Mouse (Mus musculus): ENCODE results near the gene Clec18a.
"Not testable (repeated sequence)": the region's sequence is repeated elsewhere in the genome, so short reads cannot be mapped to it uniquely, and the experiment has no call there.

Clec18a gene

GRCm38 (mm10) chr8:111092326-111092725 lies at the start of gene Clec18a:
Gene Clec18a, minus strand, starts transcription at chr8:111092426.
- DNase-seq: not testable (repeated sequence)

- no peak for DNase-seq
These were observed 38.5 kb upstream of the Clec18a start for GRCm38 (mm10) chr8:111130756-111131155.

- DNase-seq: no peak
These were observed 27.3 kb upstream of the Clec18a start for GRCm38 (mm10) chr8:111119481-111119880.

GRCm38 (mm10) chr8:111114891-111115290 lies 22.7 kb upstream of the Clec18a start:
- no peak for DNase-seq

- peak; percentile 46 for DNase-seq
These were observed 2.6 kb upstream of the Clec18a start for GRCm38 (mm10) chr8:111094719-111095302.

- peak; percentile 94 for DNase-seq
These were observed 1.9 kb upstream of the Clec18a start, which contains the start of gene Pdpr for GRCm38 (mm10) chr8:111093865-111094718. Gene Pdpr, plus strand, starts transcription at chr8:111094630.

- DNase-seq: no peak
These were observed 520 bp downstream of the Clec18a start for GRCm38 (mm10) chr8:111091706-111092105.

- peak; percentile 72 for DNase-seq
These were observed 2.1 kb downstream of the Clec18a start for GRCm38 (mm10) chr8:111090126-111090525.

GRCm38 (mm10) chr8:111083936-111084335 lies 8.3 kb downstream of the Clec18a start:
- not testable (repeated sequence) for DNase-seq

GRCm38 (mm10) chr8:111081580-111082258 lies 10.5 kb downstream of the Clec18a start:
- no peak for DNase-seq

GRCm38 (mm10) chr8:111079861-111080271 lies 12.4 kb downstream of the Clec18a start:
- DNase-seq: no peak

- no peak for DNase-seq
These were observed 12.8 kb downstream of the Clec18a start for GRCm38 (mm10) chr8:111079461-111079860.

GRCm38 (mm10) chr8:111075926-111076325 lies 16.3 kb downstream of the Clec18a start:
- no peak for DNase-seq

GRCm38 (mm10) chr8:111068660-111069059 lies 23.6 kb downstream of the Clec18a start:
- not testable (repeated sequence) for DNase-seq

- DNase-seq: no peak
These were observed 24.8 kb downstream of the Clec18a start for GRCm38 (mm10) chr8:111067439-111067838.

- DNase-seq: no peak
These were observed 25.9 kb downstream of the Clec18a start for GRCm38 (mm10) chr8:111066308-111066707.

- no peak for DNase-seq
These were observed 29.3 kb downstream of the Clec18a start for GRCm38 (mm10) chr8:111062893-111063292.

GRCm38 (mm10) chr8:111062072-111062757 lies 30.0 kb downstream of the Clec18a start:
- peak; percentile 88 for DNase-seq

- peak; percentile 30 for DNase-seq
These were observed 30.5 kb downstream of the Clec18a start for GRCm38 (mm10) chr8:111061688-111062071.

GRCm38 (mm10) chr8:111058946-111059572 lies 33.2 kb downstream of the Clec18a start:
- DNase-seq: no peak

GRCm38 (mm10) chr8:111056691-111057293 lies 35.4 kb downstream of the Clec18a start:
- DNase-seq: peak; percentile 67

- DNase-seq: peak; percentile 91
These were observed 36.0 kb downstream of the Clec18a start, which contains the start of gene Exosc6 for GRCm38 (mm10) chr8:111056158-111056663. Gene Exosc6, plus strand, starts transcription at chr8:111056339.
